Mouse (Mus musculus): Measurements from ENCODE around the gene Olfr17.
"Not testable (repeated sequence)": the region's sequence is repeated elsewhere in the genome, so short reads cannot be mapped to it uniquely, and the experiment has no call there.

Olfr17 gene

GRCm38 (mm10) chr7:107092920-107093319 lies at the start of gene Olfr17:
Olfr17 (plus strand) TSS chr7:107093220.
- no peak for DNase-seq (ENCODE audit: low spot score in 2 of 2)

GRCm38 (mm10) chr7:107044407-107044806 lies 48.6 kb upstream of the Olfr17 start:
- DNase-seq (ENCODE audit: low spot score in 2 of 2) = no peak

- peak in 1 of 2 experiments; percentile 10 for DNase-seq (ENCODE audit: low spot score in 2 of 2)
Observed at GRCm38 (mm10) chr7:107045833-107046232, 47.2 kb upstream of the Olfr17 start.

GRCm38 (mm10) chr7:107047578-107047977 lies 45.4 kb upstream of the Olfr17 start:
- no peak for DNase-seq (ENCODE audit: low spot score in 2 of 2)

GRCm38 (mm10) chr7:107070681-107071080 lies 22.3 kb upstream of the Olfr17 start, which contains the start of gene Olfr714:
Olfr714 (plus strand) TSS chr7:107070981.
- no peak for DNase-seq (ENCODE audit: low spot score in 2 of 2)

- DNase-seq (ENCODE audit: low spot score in 2 of 2) = not testable (repeated sequence)
Observed at GRCm38 (mm10) chr7:107110269-107110668, 17.2 kb downstream of the Olfr17 start, which contains the start of gene Olfr715b. Olfr715b (minus strand) TSS chr7:107110369.

- DNase-seq (ENCODE audit: low spot score in 2 of 2) = not testable (repeated sequence)
Observed at GRCm38 (mm10) chr7:107130983-107131382, 38.0 kb downstream of the Olfr17 start, which contains the start of gene Olfr715. Olfr715 (minus strand) TSS chr7:107131083.

- not testable (repeated sequence) for DNase-seq (ENCODE audit: low spot score in 2 of 2)
Observed at GRCm38 (mm10) chr7:107138027-107138426, 45.0 kb downstream of the Olfr17 start, which contains the start of gene Olfr716. Olfr716 (plus strand) TSS chr7:107138327.

Data from urinary bladder, postnatal 36 days (tissue).